9 mouse cellular contexts compared by ENCODE assay signal in genomic region chr7:120552479-120553180, GRCm38 (mm10).
DNase-seq lines count a peak whose midpoint lies in the region; ATAC-seq and TF ChIP-seq lines count a peak whose summit lies in the region.
"Had no signal": no experiment of that assay in that cellular context is flagged by ENCODE, and none has a peak within 500 bp of the region (broad histone marks: within the 10 kb centered on the region; RNA-seq: fewer than 3 reads in every experiment).

No protein-coding gene starts in this region.

- peaks cover 3% of the 10 kb centered on the region; the same call in 1 of the 2 replicates for H3K27me3 ChIP-seq in limb, embryonic 13.5 days
- no peaks in the 10 kb centered on the region for H3K27me3 ChIP-seq in intestine, postnatal 0 days (replicated peaks; ENCODE audit: control insufficient read depth, insufficient read depth, low read length)

- in situ Hi-C loops in ES-E14 (cut with MboI; ENCODE audit: low sequenced_read_pairs in 2 of 2, unreplicated experiment in 2 of 2), result no loop called here

- no peaks in the 10 kb centered on the region for H3K9me3 ChIP-seq in ES-E14 (ENCODE audit: control insufficient read depth, insufficient read depth, low read depth, low read length)
- H3K9me3 ChIP-seq in limb, embryonic 13.5 days, result no peaks in the 10 kb centered on the region
- no peaks in the 10 kb centered on the region for H3K9me3 ChIP-seq in intestine, postnatal 0 days (ENCODE audit: control insufficient read depth)

- no peak for TF ChIP-seq POLR2A in brain, embryonic 14.5 days (IDR thresholded peaks at IDR 0.05; ENCODE audit: borderline replicate concordance, extremely low read depth, insufficient read depth, insufficient read length, poor library complexity, severe bottlenecking)

- peak; percentile 90 for ATAC-seq in frontal cortex, adult (ENCODE audit: low TSS enrichment)
- ATAC-seq in limb, embryonic 13.5 days (ENCODE audit: low FRiP score, low read depth), result 0 out of 2 replicates have a peak, but pooled peaks have one; percentile 51
- ATAC-seq in intestine, postnatal 0 days, result no peak

- intact Hi-C loops in heart, postnatal 36 days (cut with DNase I), result no loop called here

- WGBS in limb, embryonic 13.5 days, result 49% methylated on average over 12 of the region's 12 CpGs
- 49% methylated on average over 12 of the region's 12 CpGs for WGBS in intestine, postnatal 0 days

- DNase-seq in ES-E14 (ENCODE audit: low read depth, low spot score) (peak; percentile 1), MN1 (ENCODE audit: low spot score) (no peak)
- DNase-seq in brain, embryonic 14.5 days (ENCODE audit: low read depth), result peak; percentile 73
- DNase-seq in heart, postnatal 36 days, result no peak
- DNase-seq in spleen, postnatal 36 days (ENCODE audit: low spot score in 2 of 2), result no peak
- DNase-seq: thymus, postnatal 25 days had no signal

- no peaks in the 10 kb centered on the region for H3K36me3 ChIP-seq in ES-E14 (ENCODE audit: control insufficient read depth, insufficient read depth, low read length, poor library complexity, severe bottlenecking)
- H3K36me3 ChIP-seq in limb, embryonic 13.5 days, result no peaks in the 10 kb centered on the region
- no peaks in the 10 kb centered on the region for H3K36me3 ChIP-seq in intestine, postnatal 0 days (ENCODE audit: control insufficient read depth, insufficient read depth)

- H3K4me2 ChIP-seq in limb, embryonic 13.5 days (replicated peaks), result peak overlapping the region; percentile 27; the same call in 1 of the 2 replicates
- H3K4me2 ChIP-seq in intestine, postnatal 0 days (replicated peaks; ENCODE audit: low read depth), result no peak overlapping the region

- no peak overlapping the region for H3K4me3 ChIP-seq in ES-E14 (ENCODE audit: insufficient read depth in 1 of 2, low read depth in 1 of 2, low read length in 2 of 2, poor library complexity in 1 of 2, severe bottlenecking in 1 of 2)
- no peak overlapping the region for H3K4me3 ChIP-seq in limb, embryonic 13.5 days
- no peak overlapping the region for H3K4me3 ChIP-seq in intestine, postnatal 0 days (ENCODE audit: low read depth, low read length)

- no peak for TF ChIP-seq CTCF in brain, embryonic 14.5 days (IDR thresholded peaks at IDR 0.05; ENCODE audit: borderline replicate concordance, extremely low read depth, insufficient read depth, insufficient read length)
- no peak for TF ChIP-seq CTCF in intestine, postnatal 0 days (IDR thresholded peaks at IDR 0.05; ENCODE audit: low read depth)

- no peak overlapping the region for H3K9ac ChIP-seq in ES-E14 (ENCODE audit: insufficient read depth, low read depth, low read length, poor library complexity, severe bottlenecking)
- no peak overlapping the region for H3K9ac ChIP-seq in limb, embryonic 13.5 days
- H3K9ac ChIP-seq in intestine, postnatal 0 days (ENCODE audit: low read depth, low read length), result no peak overlapping the region

- no peaks in the 10 kb centered on the region for H3K4me1 ChIP-seq in ES-E14 (ENCODE audit: control insufficient read depth in 2 of 2, insufficient read depth in 2 of 2, low read length in 2 of 2, poor library complexity in 1 of 2)
- 0 out of 2 replicates have a peak, but pooled peaks cover 2% of the 10 kb centered on the region for H3K4me1 ChIP-seq in limb, embryonic 13.5 days
- no peaks in the 10 kb centered on the region for H3K4me1 ChIP-seq in intestine, postnatal 0 days (replicated peaks; ENCODE audit: control insufficient read depth, insufficient read depth, low read length)

- no peak overlapping the region for H3K27ac ChIP-seq in ES-E14 (ENCODE audit: insufficient read depth, low read depth, low read length, poor library complexity, severe bottlenecking)
- H3K27ac ChIP-seq in limb, embryonic 13.5 days, result no peak overlapping the region
- H3K27ac ChIP-seq in intestine, postnatal 0 days (ENCODE audit: low read depth, low read length), result no peak overlapping the region

TF ChIP-seq in ES-E14, 5 proteins besides CTCF, POLR2A, EP300 and RAD21:
- TF ChIP-seq CHD2 (IDR thresholded peaks at IDR 0.05; ENCODE audit: low read depth, low read length), result no peak

Comparison
In these comparisons a context has a peak if more than half of its experiments do, and no peak if none do; other contexts are left out.
1. DNase-seq: peak in ES-E14 (single experiment) and brain, embryonic 14.5 days (single experiment); none in MN1 (single experiment), heart, postnatal 36 days (0 of 2) and spleen, postnatal 36 days (0 of 2).